Mouse (Mus musculus) liver, adult 2 months (tissue): ENCODE data around the gene Mef2c. TPM values are rescaled to one million over a fixed set of nuclear protein-coding genes. Genes with fewer than 3 reads are reported as not detected.

Experiments
- DNase-seq: peaks from one replicate; pipeline ENCODE4 v3.0.0-alpha.2; 2011; ENCODE audit warnings: low read depth, low spot score; ENCODE audit errors: extremely low read depth
- H3K27ac ChIP-seq: fragments of 200-500 bp; replicated peaks from 2 replicates; pipeline ENCODE4 v1.5.1; 2012; ENCODE audit warnings: low read depth, mild to moderate bottlenecking, control low read depth, inconsistent platforms, low read length; ENCODE audit not compliant: insufficient read depth
- H3K27me3 ChIP-seq: fragments of 200-500 bp; 2 replicates; pipeline ENCODE4 v1.6.1; 2012; ENCODE audit warnings: mild to moderate bottlenecking, moderate library complexity, low read length, inconsistent platforms; ENCODE audit not compliant: control insufficient read depth, insufficient read depth
- H3K36me3 ChIP-seq: fragments of 200-500 bp; 2 replicates; pipeline ENCODE4 v1.6.1; 2012; ENCODE audit warnings: low read length, inconsistent platforms; ENCODE audit not compliant: control insufficient read depth, insufficient read depth
- H3K4me1 ChIP-seq: fragments of 200-500 bp; 2 replicates; pipeline ENCODE4 v1.6.1; 2011; ENCODE audit warnings: low read length; ENCODE audit not compliant: control insufficient read depth, insufficient read depth
- H3K4me3 ChIP-seq: fragments of 200-500 bp; 2 replicates; pipeline ENCODE4 v1.5.1; 2011; ENCODE audit warnings: low read depth, mild to moderate bottlenecking, control low read depth, low read length, moderate library complexity; ENCODE audit not compliant: insufficient read depth
- H3K79me2 ChIP-seq: fragments of 200-500 bp; 2 replicates; pipeline ENCODE4 v1.6.1; 2012; ENCODE audit warnings: inconsistent platforms, mild to moderate bottlenecking, low read length, moderate library complexity; ENCODE audit not compliant: control insufficient read depth, insufficient read depth
- H3K9ac ChIP-seq: fragments of 200-500 bp; 2 replicates; pipeline ENCODE4 v1.6.1; 2012; ENCODE audit warnings: low read depth, mild to moderate bottlenecking, control low read depth, inconsistent platforms, low read length
- CTCF ChIP-seq: fragments of 200-500 bp; IDR thresholded peaks from 2 replicates; pipeline ENCODE4 v1.5.1; 2011; ENCODE audit warnings: low read depth, low read length, control low read depth
- POLR2A ChIP-seq: fragments of 200-500 bp; IDR thresholded peaks from 2 replicates; pipeline ENCODE4 v1.6.1; 2011; ENCODE audit warnings: low read length, control low read depth; ENCODE audit not compliant: insufficient read depth; ENCODE audit errors: extremely low read depth
- WGBS: fragments of 180-500 bp; shearing (Covaris S2); methylation state at CpG from one replicate; pipeline ENCODE4 v1.1.7; 2018; 5-methylcytosine and 5-hydroxymethylcytosine counted together
- polyA plus RNA-seq: library from polyadenylated mRNA; depleted of rRNA; stranded (reverse); fragments of >200 nt; gene quantifications from 2 replicates; pipeline ENCODE4 v1.2.3, GENCODE M21; 2012
- total RNA-seq: library from RNA; depleted of rRNA; stranded (reverse); fragments of >200 nt; gene quantifications from 2 replicates; pipeline ENCODE4 v1.2.3, GENCODE M21; 2014

Gene Mef2c
- total and polyA plus RNA-seq, 2 experiments, result 1.3 to 3.9 TPM

DNA sequence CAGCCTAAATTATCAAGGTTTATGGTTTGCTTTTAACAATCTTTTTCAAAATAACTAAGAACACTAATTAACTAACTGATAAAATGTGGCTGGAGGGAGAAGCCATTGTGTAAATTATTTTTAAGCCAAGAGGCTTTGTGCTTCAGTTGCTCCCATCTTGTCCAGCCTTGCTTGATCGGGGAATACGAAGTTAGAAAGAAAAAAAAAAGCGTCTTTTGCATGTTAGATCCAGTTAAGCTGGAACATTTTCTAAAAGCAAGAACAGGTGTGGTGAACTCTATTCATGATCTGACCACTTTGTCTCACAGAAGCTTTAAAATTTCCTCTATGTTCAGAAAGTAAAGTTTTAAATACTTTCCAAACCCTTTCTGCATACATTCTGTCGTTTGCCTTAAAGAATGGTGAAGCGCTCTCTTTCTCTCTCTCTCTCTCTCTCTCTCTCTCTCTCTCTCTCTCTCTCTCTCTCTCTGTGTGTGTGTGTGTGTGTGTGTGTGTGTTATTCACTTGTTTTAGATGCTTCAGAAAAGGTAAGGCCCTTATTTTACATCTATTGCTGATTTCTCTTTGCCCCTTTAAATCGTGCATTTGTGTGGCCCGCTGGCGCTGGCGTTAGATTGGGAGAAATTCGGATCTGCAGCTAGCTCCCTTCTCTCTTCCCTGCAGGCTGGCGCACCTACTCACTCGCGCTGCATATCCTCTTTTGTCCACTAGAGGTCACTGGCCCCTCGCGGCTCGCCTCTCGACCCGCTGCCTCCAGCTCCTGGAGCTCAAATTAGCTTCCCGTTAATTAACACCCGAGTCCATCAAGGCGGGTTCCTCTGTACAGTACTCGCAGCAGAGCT lies 210.9 kb downstream of the Mef2c start:
- no peak overlapping the region for H3K4me3 ChIP-seq
- WGBS, result 3% methylated on average over 22 of the region's 22 CpGs
- peak; percentile 19 for DNase-seq
- H3K27ac ChIP-seq, result no peak overlapping the region
- TF ChIP-seq CTCF, result peak; percentile 95
- no peak for TF ChIP-seq POLR2A
- H3K4me1 ChIP-seq, result no peaks in the 10 kb centered on the region
- H3K27me3 ChIP-seq, result peaks cover 12% of the 10 kb centered on the region
- H3K79me2 ChIP-seq, result no peaks in the 10 kb centered on the region
- no peak overlapping the region for H3K9ac ChIP-seq
- H3K36me3 ChIP-seq, result no peaks in the 10 kb centered on the region

- no peak for DNase-seq
- Histone ChIP-seq H3K27me3 (peaks cover 11% of the 10 kb centered on the region), H3K27ac (no peak overlapping the region), H3K9ac (no peak overlapping the region), H3K79me2 (no peaks in the 10 kb centered on the region), H3K36me3 (no peaks in the 10 kb centered on the region), H3K4me3 (no peak overlapping the region), H3K4me1 (no peaks in the 10 kb centered on the region)
- WGBS, result 12% methylated on average over 14 of the region's 14 CpGs
- no peak for TF ChIP-seq CTCF
- no peak for TF ChIP-seq POLR2A
Measured at GRCm38 (mm10) chr13:83715308-83715785, 211.5 kb downstream of the Mef2c start.

- no peak for TF ChIP-seq POLR2A
- no peak for TF ChIP-seq CTCF
- H3K4me3 ChIP-seq, result no peak overlapping the region
- no peak overlapping the region for H3K9ac ChIP-seq
- no peak for DNase-seq
- WGBS, result 7% methylated on average over 27 of the region's 27 CpGs
- peaks cover 14% of the 10 kb centered on the region for H3K27me3 ChIP-seq
- H3K27ac ChIP-seq, result no peak overlapping the region
- no peaks in the 10 kb centered on the region for H3K4me1 ChIP-seq
- H3K36me3 ChIP-seq, result no peaks in the 10 kb centered on the region
- no peaks in the 10 kb centered on the region for H3K79me2 ChIP-seq
Measured at GRCm38 (mm10) chr13:83715971-83716615, 212.3 kb downstream of the Mef2c start.
